Mouse (Mus musculus): ENCODE measurements around the gene Lypd9.
"Not testable (repeated sequence)": the region's sequence is repeated elsewhere in the genome, so short reads cannot be mapped to it uniquely, and the experiment has no call there.

Gene Lypd9

DNA sequence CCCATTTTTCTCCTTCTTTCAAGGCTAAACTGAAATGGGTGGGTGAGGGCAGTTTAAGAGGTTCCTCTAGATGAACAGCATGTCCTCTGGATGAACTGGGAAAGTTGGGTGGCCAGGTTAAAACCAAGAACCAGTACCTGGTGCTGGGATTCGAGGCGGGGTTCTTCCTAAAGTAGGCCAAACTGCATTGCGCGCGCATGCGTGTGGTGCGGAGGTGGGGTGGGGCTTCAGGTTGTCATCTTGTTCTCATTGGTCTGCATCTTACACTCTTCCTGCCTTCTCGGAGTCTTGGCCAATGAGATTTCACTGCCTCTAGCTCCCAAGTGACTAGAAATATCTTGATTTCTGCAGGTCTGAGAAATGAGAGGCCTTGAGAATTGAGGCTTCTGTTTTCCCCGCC lies at the start of gene Lypd9:
Gene Lypd9, minus strand, starts transcription at position 165 of the 400 bp plus-strand sequence.
- DNase-seq (ENCODE audit: low spot score in 2 of 2), result no peak

DNA sequence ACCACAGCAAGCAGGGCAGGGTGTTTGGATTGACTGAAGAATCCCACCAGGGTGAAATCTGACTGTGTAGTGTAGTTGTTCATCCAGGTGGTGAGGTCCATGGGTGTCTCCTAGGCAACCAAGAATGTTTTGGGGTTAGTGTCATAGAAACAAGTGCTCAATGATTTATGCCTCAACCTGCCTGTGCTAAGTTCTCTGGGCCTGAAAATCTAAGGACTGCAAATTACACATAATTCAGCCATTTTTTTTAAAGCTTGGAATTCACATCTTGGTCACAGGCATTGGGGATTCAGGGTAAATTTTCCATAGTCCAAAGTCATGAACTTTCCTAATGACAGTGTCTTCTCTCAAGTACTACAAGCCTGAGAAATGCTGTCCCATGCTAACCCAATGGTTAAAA lies 49.7 kb upstream of the Lypd9 start, which contains the start of gene Olfr331:
Gene Olfr331, minus strand, starts transcription at position 101 of the 400 bp plus-strand sequence.
- DNase-seq (ENCODE audit: low spot score in 2 of 2), result not testable (repeated sequence)

DNA sequence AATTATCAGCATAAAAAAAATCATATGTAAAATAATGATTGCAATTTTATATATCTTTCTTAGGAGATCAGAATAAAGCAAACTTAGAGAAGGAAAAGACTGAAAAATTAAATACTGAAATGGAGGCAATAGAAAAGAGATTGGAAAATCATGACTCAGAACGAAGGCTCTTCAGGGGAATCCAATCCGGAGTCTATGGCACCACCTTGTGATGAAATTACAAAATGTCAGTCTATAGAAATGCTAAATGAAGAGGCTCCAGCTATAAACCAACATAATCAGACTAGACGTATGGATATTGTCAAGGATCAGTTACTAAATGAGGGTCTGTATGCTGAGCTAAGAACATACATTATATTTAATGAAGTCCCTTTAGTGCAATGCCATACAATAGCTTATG lies 46.6 kb upstream of the Lypd9 start:
- no peak for DNase-seq (ENCODE audit: low spot score in 2 of 2)

DNA sequence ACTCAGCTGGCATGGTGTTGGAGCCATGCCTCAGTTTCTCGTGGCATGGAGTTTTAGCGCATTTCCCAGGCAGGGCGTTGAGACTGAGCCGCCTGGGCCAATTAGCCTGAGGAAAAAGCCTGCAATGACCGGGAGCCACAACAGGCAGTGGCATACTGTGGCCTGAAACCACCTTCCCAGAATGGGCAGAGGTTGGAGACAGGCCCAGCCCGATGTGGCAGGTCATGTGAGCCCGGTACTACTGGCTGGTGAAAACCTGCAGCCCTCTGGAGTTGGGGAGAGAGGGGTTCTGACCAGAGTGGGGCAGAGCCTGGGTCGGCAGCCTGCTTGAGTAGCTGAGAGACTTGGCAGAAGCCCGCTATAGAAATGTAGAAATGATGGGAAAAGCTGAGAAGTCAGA lies 46.0 kb upstream of the Lypd9 start:
- DNase-seq (ENCODE audit: low spot score in 2 of 2), result no peak

DNA sequence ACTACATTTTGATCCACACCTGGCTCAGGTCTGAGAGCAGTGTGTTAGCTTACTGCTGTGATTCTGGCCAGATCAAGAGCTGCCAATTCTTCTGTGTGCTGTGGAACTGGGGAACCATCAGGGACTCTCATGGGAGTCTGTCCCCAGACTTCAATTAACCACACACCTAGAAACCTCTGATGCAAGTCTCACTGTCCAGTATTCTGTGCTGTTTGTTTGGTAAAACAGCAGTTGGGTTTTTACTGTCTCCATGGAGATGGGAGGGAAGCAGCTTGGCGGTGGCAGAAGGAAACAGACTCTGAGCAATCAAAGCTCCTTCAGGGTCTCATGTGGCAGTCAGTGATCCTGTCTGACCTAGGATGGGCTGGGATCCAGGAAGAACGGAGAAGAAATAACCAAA lies 39.7 kb upstream of the Lypd9 start, which contains the start of gene Olfr332:
Gene Olfr332, minus strand, starts transcription at position 101 of the 400 bp plus-strand sequence.
- no peak for DNase-seq (ENCODE audit: low spot score in 2 of 2)

DNA sequence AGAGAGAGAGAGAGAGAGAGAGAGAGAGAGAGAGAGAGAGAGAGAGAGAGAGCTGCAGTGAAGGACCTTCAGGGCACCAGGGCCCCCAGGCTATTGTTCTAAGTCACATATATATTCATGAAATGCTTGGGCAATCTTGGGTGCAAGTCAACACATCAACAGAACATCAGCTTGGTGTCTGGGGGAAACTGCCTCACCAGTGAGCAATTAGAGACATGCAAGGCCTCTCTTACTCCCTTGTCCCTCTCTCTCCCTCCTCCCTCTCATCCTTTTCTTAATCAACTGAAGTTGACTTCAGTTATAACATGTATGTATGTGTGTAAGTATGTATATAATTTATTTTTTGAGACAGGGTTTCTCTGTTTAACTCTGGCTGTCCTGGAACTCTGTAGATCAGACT lies 9.4 kb upstream of the Lypd9 start, which contains the start of gene Olfr30:
Gene Olfr30, minus strand, starts transcription at position 101 of the 400 bp plus-strand sequence.
- DNase-seq (ENCODE audit: low spot score in 2 of 2), result no peak

DNA sequence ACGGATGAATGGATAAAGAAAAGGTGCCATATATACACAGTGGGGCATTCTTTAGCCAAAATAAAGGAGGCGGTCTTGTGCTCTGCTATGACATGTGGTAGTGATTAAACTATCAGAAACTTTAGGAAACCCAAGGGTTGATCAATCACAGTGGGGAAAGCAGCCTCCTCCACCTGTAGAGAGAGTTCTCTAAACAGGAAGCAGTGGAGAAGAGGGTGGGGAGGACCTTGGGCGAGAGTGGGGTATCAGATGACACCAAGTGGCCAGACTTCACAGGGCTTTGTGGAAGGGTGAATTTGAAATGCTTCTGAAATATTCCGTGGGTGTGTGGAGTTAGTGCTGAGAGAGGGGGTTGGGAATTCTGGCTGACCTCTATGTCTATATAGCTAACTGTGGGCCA lies 869 bp upstream of the Lypd9 start:
- DNase-seq (ENCODE audit: low spot score in 2 of 2), result no peak

DNA sequence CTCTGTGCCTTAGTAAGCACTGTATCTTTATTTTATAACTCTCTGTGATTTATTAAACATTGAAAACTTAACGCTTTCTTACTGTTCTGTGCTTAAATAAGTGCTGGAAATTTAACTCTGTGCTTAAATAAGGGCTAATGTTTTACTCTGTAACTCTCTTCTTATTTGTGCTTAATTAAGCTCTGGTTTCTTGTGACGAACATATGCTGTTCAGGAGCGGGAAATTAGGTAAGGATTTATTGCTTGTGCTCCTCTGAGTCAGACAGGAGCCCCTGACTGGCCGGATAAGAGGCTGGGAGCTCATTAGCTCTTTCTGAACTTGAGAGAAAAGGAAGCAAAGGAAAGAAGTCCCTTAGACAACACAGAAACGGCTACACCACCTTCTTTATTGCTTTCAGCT lies 14.9 kb downstream of the Lypd9 start:
- DNase-seq (ENCODE audit: low spot score in 2 of 2), result no peak

DNA sequence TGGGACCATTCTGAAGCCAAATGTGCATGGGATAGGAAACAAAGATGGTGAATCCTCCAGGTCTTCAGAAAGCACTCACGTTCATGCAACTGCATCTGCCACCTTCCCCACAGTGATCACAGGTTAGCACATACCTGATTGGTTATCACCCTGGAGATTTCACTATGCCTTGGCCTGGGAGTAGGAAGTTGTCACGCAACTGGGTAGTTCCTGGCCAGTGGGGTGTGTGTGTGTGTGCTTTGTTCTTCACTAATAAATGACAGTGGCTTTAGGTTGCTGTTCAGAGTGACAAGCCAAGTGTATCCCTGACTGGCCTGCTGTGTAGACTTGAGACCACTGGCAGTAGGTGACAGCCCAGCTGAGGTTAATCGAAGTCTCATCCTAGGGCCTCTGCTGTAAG lies 20.5 kb downstream of the Lypd9 start, which contains the start of gene Gm12253:
Gene Gm12253, plus strand, starts transcription at position 301 of the 400 bp plus-strand sequence.
- DNase-seq (ENCODE audit: low spot score in 2 of 2), result no peak

DNA sequence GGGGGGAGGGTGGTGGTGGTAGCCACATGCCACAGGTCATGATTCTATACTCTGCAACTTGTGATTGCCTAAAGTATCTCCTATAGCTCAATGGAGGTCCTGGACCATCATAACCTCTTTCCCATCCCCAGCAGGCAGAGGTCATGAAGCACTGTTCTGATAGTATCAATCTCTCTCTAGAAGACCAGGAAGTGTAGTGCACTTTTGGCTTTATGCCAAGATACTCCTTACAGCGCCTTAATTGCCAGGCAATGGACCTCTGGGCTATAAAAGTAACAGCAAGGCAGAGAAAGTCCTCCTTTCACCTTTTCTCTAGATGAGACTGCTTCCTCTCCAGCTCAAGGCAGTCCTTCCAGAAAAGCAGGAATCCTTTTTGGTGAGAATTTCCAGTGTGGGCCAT lies 31.9 kb downstream of the Lypd9 start, which contains the start of gene 1810065E05Rik:
Gene 1810065E05Rik, plus strand, starts transcription at position 297 of the 400 bp plus-strand sequence.
- DNase-seq (ENCODE audit: low spot score in 2 of 2), result no peak

DNA sequence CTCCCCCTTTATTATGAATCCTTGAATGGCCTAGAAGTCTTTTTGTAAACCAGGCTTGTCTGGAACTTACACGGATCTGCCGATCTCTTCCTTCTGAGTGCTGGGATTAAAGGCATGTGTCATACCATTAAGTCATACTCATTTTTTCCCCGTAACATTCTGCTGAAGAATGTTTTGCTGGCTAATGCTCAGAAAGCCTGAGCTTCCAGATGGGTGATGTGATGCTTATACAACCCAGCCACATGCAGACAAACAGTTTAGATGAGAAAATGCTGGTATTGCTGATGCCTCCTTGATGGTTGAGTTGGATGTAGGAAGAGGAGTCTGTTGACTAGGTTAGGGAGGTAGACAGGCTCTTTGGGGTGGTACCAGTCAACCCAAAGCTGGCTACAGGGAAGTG lies 34.4 kb downstream of the Lypd9 start:
- DNase-seq (ENCODE audit: low spot score in 2 of 2), result peak in 1 of 2 experiments; percentile 3

DNA sequence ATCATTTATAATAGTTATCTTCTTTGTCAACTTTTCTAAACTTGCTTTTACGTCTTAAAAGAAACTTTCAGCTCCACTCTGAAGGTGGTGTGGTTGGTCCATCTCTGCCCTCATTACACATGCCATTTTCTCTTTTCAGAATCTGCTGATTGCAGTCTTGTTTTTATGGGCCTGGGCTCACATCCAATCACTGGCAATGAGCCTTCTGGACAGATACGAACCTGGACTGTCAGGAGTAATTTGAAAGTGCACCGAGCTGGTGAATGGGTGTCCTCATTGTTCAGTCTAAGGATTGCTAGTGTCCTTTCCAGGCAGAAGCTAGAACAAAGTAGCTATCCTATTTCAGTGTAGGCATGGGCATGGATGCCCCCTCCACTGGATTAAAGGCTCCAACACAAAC lies 44.7 kb downstream of the Lypd9 start:
- DNase-seq (ENCODE audit: low spot score in 2 of 2), result no peak

DNA sequence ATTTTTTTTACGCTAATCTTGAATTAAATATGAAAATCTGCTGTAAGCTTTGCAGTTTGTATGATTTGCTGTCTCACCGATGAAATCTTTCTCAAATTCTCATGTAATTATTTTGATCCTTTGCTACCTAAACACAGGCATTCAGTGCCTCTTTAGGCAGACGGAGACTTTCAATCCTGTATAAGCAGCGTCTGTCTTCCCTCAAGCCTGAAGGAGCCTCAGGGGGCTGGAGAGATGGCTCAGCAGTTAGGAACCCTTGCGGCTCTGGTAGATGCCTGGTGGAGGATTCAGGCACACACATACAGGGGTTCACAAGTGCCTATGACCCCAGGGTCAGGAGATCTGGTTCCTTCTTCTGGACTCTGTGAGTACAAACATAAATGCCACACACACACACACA lies 52.1 kb downstream of the Lypd9 start:
- no peak for DNase-seq (ENCODE audit: low spot score in 2 of 2)

DNA sequence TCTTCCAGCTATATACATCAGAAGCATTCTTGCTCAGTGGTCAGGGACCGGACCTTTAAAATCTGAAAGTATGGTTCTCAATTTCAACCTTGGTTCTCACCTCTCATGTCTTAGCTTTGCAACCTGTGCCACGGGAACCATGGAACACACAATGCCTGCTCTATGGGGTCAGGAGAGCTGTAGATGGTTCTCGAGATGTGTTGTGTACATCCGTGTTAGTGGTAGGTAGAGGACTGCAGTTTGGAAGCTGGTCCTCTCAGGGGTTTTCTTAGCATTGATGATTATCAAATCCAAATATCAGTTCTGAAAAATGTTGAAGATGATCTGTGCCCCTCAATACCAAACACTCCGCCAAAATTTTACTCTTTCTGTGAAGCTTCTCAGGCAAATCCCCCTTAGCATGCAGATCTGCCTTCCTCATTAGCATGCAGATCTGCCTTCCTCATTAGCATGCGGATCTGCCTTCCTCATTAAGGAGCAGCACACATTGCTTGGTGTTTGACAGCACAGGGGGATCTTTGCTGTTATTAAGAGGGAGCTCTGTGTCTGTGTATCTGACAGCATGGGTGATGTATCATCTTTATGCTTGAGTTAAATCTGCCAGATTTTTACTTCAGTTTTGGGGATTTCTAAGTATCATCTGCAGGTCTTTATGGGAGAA lies 52.6 kb downstream of the Lypd9 start:
- DNase-seq (ENCODE audit: low spot score in 2 of 2), result no peak

Data from left cerebral cortex, adult 9 months (tissue).